Comparison of ENCODE assay signal across 8 mouse cellular contexts in genomic region chr11:59302700-59303569, GRCm38 (mm10). TPM values are rescaled to one million over a fixed set of nuclear protein-coding genes. Genes with fewer than 3 reads are reported as not detected.
DNase-seq lines count a peak whose midpoint lies in the region; ATAC-seq and TF ChIP-seq lines count a peak whose summit lies in the region.
"Had no signal": no experiment of that assay in that cellular context is flagged by ENCODE, and none has a peak within 500 bp of the region (broad histone marks: within the 10 kb centered on the region; RNA-seq: fewer than 3 reads in every experiment).

No protein-coding gene starts in this region.

- peak; percentile 31; the same call in 1 of the 2 replicates for TF ChIP-seq CTCF in G1E (IDR thresholded peaks at IDR 0.05; ENCODE audit: low read depth, low read length)
- TF ChIP-seq CTCF in embryonic fibroblast, embryonic 13.5 days (IDR thresholded peaks at IDR 0.05; ENCODE audit: borderline replicate concordance, insufficient read depth, low read length) = peak; percentile 72
- peak; percentile 63; the same call in 1 of the 2 replicates for TF ChIP-seq CTCF in small intestine, adult 2 months (IDR thresholded peaks at IDR 0.05; ENCODE audit: extremely low read depth, insufficient read length, insufficient replicate concordance, low read depth, low read length)

- peak; percentile 60 for DNase-seq in G1E (ENCODE audit: low spot score)
- peak; percentile 83 to 84 for DNase-seq in adrenal gland, postnatal 36 days
- DNase-seq in heart, postnatal 10 days = peak; percentile 90 to 93
- DNase-seq in layer of hippocampus, postnatal 25 days (ENCODE audit: extremely low spot score in 1 of 2, low spot score in 1 of 2) = peak; percentile 73 to 79
- DNase-seq in midbrain, embryonic 11.5 days (ENCODE audit: low spot score, missing footprints) = peak; percentile 96

- H3K27ac ChIP-seq in embryonic fibroblast, embryonic 13.5 days (ENCODE audit: insufficient read depth, low read length) = no peak overlapping the region
- H3K27ac ChIP-seq in midbrain, embryonic 11.5 days (ENCODE audit: low read depth, low read length) = no peak overlapping the region
- H3K27ac ChIP-seq in small intestine, adult 2 months (ENCODE audit: insufficient read depth, low read depth, low read length) = no peak overlapping the region
- H3K27ac ChIP-seq: lung, embryonic 15.5 days had no signal

- no peaks in the 10 kb centered on the region for H3K4me1 ChIP-seq in G1E (ENCODE audit: insufficient read depth, low read depth, low read length)
- peaks cover 3% of the 10 kb centered on the region; the same call in 1 of the 2 replicates for H3K4me1 ChIP-seq in embryonic fibroblast, embryonic 13.5 days (ENCODE audit: control insufficient read depth, insufficient read depth, low read length)
- peaks cover 12% of the 10 kb centered on the region for H3K4me1 ChIP-seq in midbrain, embryonic 11.5 days (ENCODE audit: control insufficient read depth, insufficient read depth, low read length)
- peaks cover 6% of the 10 kb centered on the region for H3K4me1 ChIP-seq in small intestine, adult 2 months (ENCODE audit: control insufficient read depth, insufficient read depth, insufficient read length, low read length)

- no peak overlapping the region for H3K4me2 ChIP-seq in midbrain, embryonic 11.5 days
- H3K4me2 ChIP-seq: lung, embryonic 15.5 days had no signal

- H3K9me3 ChIP-seq in G1E (replicated peaks) = peaks cover 10% of the 10 kb centered on the region
- H3K9me3 ChIP-seq in midbrain, embryonic 11.5 days (ENCODE audit: control insufficient read depth, low read length) = no peaks in the 10 kb centered on the region
- H3K9me3 ChIP-seq: lung, embryonic 15.5 days had no signal

- H3K4me3 ChIP-seq in G1E (ENCODE audit: low read depth, low read length) = no peak overlapping the region
- no peak overlapping the region for H3K4me3 ChIP-seq in embryonic fibroblast, embryonic 13.5 days (ENCODE audit: insufficient read depth, low read length)
- H3K4me3 ChIP-seq in midbrain, embryonic 11.5 days (ENCODE audit: low read depth, low read length) = no peak overlapping the region
- H3K4me3 ChIP-seq in small intestine, adult 2 months (ENCODE audit: low read depth, low read length) = no peak overlapping the region
- H3K4me3 ChIP-seq: lung, embryonic 15.5 days had no signal

- H3K9ac ChIP-seq in midbrain, embryonic 11.5 days (ENCODE audit: low read length) = no peak overlapping the region
- H3K9ac ChIP-seq: lung, embryonic 15.5 days had no signal

- no peaks in the 10 kb centered on the region for H3K36me3 ChIP-seq in G1E (replicated peaks)
- H3K36me3 ChIP-seq in midbrain, embryonic 11.5 days (ENCODE audit: control insufficient read depth, insufficient read depth, low read length) = no peaks in the 10 kb centered on the region
- H3K36me3 ChIP-seq in small intestine, adult 2 months (ENCODE audit: control insufficient read depth, insufficient read depth, low read length) = no peaks in the 10 kb centered on the region
- H3K36me3 ChIP-seq: lung, embryonic 15.5 days had no signal

- intact Hi-C loops in heart, postnatal 10 days (cut with DNase I) = loop anchor here (1.0 to 10.0 kb wide), 2 partner anchors 180 to 272 kb away; partner anchors contain the start of gene Olfr222

- TF ChIP-seq POLR2A in embryonic fibroblast, embryonic 13.5 days (IDR thresholded peaks at IDR 0.05; ENCODE audit: low read depth, low read length) = no peak
- no peak for TF ChIP-seq POLR2A in small intestine, adult 2 months (IDR thresholded peaks at IDR 0.05; ENCODE audit: low read depth, low read length)

- ATAC-seq in G1E (ENCODE audit: extremely low read depth, insufficient number of reproducible peaks, low FRiP score, poor library complexity, severe bottlenecking) = no peak
- 0 out of 2 replicates have a peak, but pooled peaks have one; percentile 30 for ATAC-seq in midbrain, embryonic 11.5 days (ENCODE audit: low FRiP score)

- 18% methylated on average over 10 of the region's 10 CpGs for WGBS in midbrain, embryonic 11.5 days
- 21% methylated on average over 10 of the region's 10 CpGs for WGBS in small intestine, adult 2 months

- H3K27me3 ChIP-seq in G1E (ENCODE audit: insufficient read depth, low read length) = peaks cover 64% of the 10 kb centered on the region
- peaks cover 45% of the 10 kb centered on the region for H3K27me3 ChIP-seq in midbrain, embryonic 11.5 days (ENCODE audit: control insufficient read depth, insufficient read depth, low read length)
- H3K27me3 ChIP-seq in small intestine, adult 2 months (ENCODE audit: control insufficient read depth, insufficient read depth, low read length) = peaks cover 30% of the 10 kb centered on the region

RNA-seq across cellular contexts. Expression of gene Wnt9a, which starts 3.8 kb away (rescaled TPM):
- not detected in 2 replicates for total RNA-seq in G1E (2014; fragmentation: Nextera tagmentation)
- total RNA-seq in G1E (2017) = 0.05 and 0.06 TPM in 2 replicates
- polyA plus RNA-seq in G1E (2012) = not detected in 2 replicates
- total RNA-seq in adrenal gland, postnatal 36 days (2021) = 1 to 10 TPM; 1.3 to 1.5 TPM
- 7.5 and 7.6 TPM in 2 replicates for polyA plus RNA-seq in embryonic fibroblast, embryonic 13.5 days (2011; ENCODE audit: insufficient read length, low read depth, missing spikeins)
- 1 to 10 TPM; 6.1 to 7.5 TPM for total RNA-seq in heart, postnatal 10 days (2021)
- total RNA-seq in layer of hippocampus, postnatal 25 days (2021) = 1 to 10 TPM; 3.6 to 6.6 TPM
- 4.0 and 4.8 TPM in 2 replicates for polyA plus RNA-seq in midbrain, embryonic 11.5 days (2014; fragmentation: Nextera tagmentation; extraction: Ambion mirVana)
- polyA plus RNA-seq in small intestine, adult 2 months (2012; rRNA removed) = 1.1 and 1.2 TPM in 2 replicates

RNA-seq across cellular contexts. Expression of gene Wnt3a, which starts 12.4 kb away (rescaled TPM):
- total RNA-seq in G1E (2014; fragmentation: Nextera tagmentation) (not detected in 2 replicates), G1E (2017) (0.06 TPM in 1 of 2 replicates, not detected in the other)
- not detected in 2 replicates for polyA plus RNA-seq in G1E (2012)
- not detected for total RNA-seq in adrenal gland, postnatal 36 days (2021)
- polyA plus RNA-seq in embryonic fibroblast, embryonic 13.5 days (2011; ENCODE audit: insufficient read length, low read depth, missing spikeins) = not detected in 2 replicates
- total RNA-seq in heart, postnatal 10 days (2021) = not detected
- total RNA-seq in layer of hippocampus, postnatal 25 days (2021) = under 1 TPM in 1 of 2 experiments, not detected in 1; 0.10 TPM
- 1.4 and 2.0 TPM in 2 replicates for polyA plus RNA-seq in midbrain, embryonic 11.5 days (2014; fragmentation: Nextera tagmentation; extraction: Ambion mirVana)
- not detected in 2 replicates for polyA plus RNA-seq in small intestine, adult 2 months (2012; rRNA removed)
